Mouse (Mus musculus) R1 (cell line): ENCODE measurements around the gene Cadps.

ENCODE experiments used
- DNase-seq: peaks from one replicate; pipeline ENCODE4 v3.0.0-alpha.2; 2018; ENCODE audit warnings: low read depth, low spot score

Gene Cadps

GRCm38 (mm10) chr14:12730979-12731378, 91.9 kb downstream of the Cadps start:
- peak; percentile 19 for DNase-seq

- DNase-seq: no peak
Measured at GRCm38 (mm10) chr14:12722452-12723194, 100.3 kb downstream of the Cadps start.

- DNase-seq: no peak
Measured at GRCm38 (mm10) chr14:12718766-12719165, 104.1 kb downstream of the Cadps start.

GRCm38 (mm10) chr14:12715906-12716659, 106.8 kb downstream of the Cadps start:
- DNase-seq: no peak

- DNase-seq: no peak
Measured at GRCm38 (mm10) chr14:12707395-12707794, 115.5 kb downstream of the Cadps start.

- DNase-seq: no peak
Measured at GRCm38 (mm10) chr14:12704461-12704860, 118.4 kb downstream of the Cadps start.

GRCm38 (mm10) chr14:12690201-12690600, 132.7 kb downstream of the Cadps start:
- DNase-seq: peak; percentile 58

GRCm38 (mm10) chr14:12685015-12685414, 137.9 kb downstream of the Cadps start:
- no peak for DNase-seq

GRCm38 (mm10) chr14:12680819-12681638, 141.8 kb downstream of the Cadps start:
- DNase-seq: no peak

GRCm38 (mm10) chr14:12661430-12661829, 161.4 kb downstream of the Cadps start:
- no peak for DNase-seq

- DNase-seq: no peak
Measured at GRCm38 (mm10) chr14:12657351-12657750, 165.5 kb downstream of the Cadps start.

GRCm38 (mm10) chr14:12642868-12643512, 179.9 kb downstream of the Cadps start:
- DNase-seq: no peak

- DNase-seq: no peak
Measured at GRCm38 (mm10) chr14:12638762-12639161, 184.1 kb downstream of the Cadps start.

GRCm38 (mm10) chr14:12637121-12637754, 185.6 kb downstream of the Cadps start:
- DNase-seq: no peak

- peak; percentile 43 for DNase-seq
Measured at GRCm38 (mm10) chr14:12624256-12625130, 198.4 kb downstream of the Cadps start.

- DNase-seq: no peak
Measured at GRCm38 (mm10) chr14:12607025-12607424, 215.9 kb downstream of the Cadps start.

GRCm38 (mm10) chr14:12606202-12606601, 216.7 kb downstream of the Cadps start:
- DNase-seq: no peak

GRCm38 (mm10) chr14:12602080-12602479, 220.8 kb downstream of the Cadps start:
- no peak for DNase-seq

- DNase-seq: no peak
Measured at GRCm38 (mm10) chr14:12595326-12595725, 227.6 kb downstream of the Cadps start.

- no peak for DNase-seq
Measured at GRCm38 (mm10) chr14:12592472-12593075, 230.3 kb downstream of the Cadps start.
